Mouse (Mus musculus) cerebellum, adult 2 months (tissue): ENCODE results near the gene Clcn1.

Experiments used
- CTCF ChIP-seq: fragments of 200-500 bp; IDR thresholded peaks from 2 replicates; pipeline ENCODE4 v1.5.1; 2011; ENCODE audit warnings: low read depth, mild to moderate bottlenecking, control low read depth, low read length, moderate library complexity, borderline replicate concordance; ENCODE audit not compliant: insufficient read depth
- POLR2A ChIP-seq: fragments of 200-500 bp; IDR thresholded peaks from 2 replicates; pipeline ENCODE4 v1.6.1; 2011; ENCODE audit warnings: low read length, control low read depth, borderline replicate concordance; ENCODE audit not compliant: insufficient read depth

DNA sequence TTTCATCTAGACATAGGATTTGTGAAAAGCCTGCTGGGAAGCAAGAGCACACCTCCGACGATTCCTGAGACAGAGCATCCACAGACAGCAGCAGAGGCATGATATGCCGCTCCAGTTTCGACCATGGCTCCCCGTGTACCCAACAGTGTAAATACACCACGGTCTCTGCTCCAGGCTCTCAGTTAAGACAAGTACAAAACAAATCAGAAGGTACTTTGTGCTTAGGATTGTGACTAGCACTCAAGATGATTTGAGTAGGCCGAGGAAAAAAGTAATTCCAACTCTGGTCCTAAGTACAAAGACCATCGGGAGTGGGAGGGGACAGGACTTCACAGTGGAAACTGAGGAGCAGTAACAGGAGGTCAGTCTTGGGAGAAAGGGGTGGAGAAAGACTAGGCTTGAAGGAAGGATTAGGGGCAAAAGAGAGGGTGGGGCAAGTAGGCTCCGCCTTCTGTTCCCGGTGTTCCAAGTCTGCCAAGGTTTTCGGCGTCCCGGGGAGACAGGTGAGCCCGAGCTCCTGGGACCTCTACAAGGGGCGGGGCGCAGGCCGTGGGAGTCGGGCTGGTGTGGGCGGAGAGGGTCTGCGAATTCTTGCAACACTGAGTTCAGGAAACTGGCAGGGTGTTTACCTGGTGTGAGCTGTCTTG is 24.8 kb upstream of the Clcn1 start, which contains the start of gene Tmem139:
- TF ChIP-seq POLR2A (no peak), CTCF (no peak)
